Mouse (Mus musculus): ENCODE data around the gene Btnl2. TPM values are rescaled to one million over a fixed set of nuclear protein-coding genes. Genes with fewer than 3 reads are reported as not detected.

The Btnl2 gene
- polyA plus RNA-seq, 1 experiment from 2014 or later = not detected

DNA sequence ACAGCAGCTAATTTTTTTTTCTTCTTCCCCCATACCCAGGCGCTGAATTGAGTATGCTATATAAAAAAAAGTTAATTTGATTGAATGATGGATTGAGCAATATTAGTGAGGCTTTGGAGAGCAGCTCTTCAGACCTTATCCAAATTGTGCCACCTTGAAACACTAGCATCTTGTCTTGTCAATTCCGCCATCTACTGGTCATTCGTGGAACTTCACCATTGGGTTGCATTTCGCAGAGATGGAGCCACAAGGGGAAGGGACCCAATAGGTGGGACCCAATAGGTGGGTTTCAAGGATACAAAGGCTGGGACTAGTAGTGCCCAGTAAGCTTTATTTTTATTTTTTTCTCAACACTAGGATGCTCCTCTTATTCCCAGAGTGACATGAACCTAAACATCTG lies 5.2 kb upstream of the Btnl2 start:
- no peaks in the 10 kb centered on the region for H3K27me3 ChIP-seq
- no peaks in the 10 kb centered on the region for H3K36me3 ChIP-seq
- no peaks in the 10 kb centered on the region for H3K9me3 ChIP-seq
- no peak overlapping the region for H3K4me2 ChIP-seq (replicated peaks)
- WGBS = 3% methylated on average over 4 of the region's 4 CpGs
- H3K27ac ChIP-seq = no peak overlapping the region
- no peak overlapping the region for H3K4me3 ChIP-seq
- H3K9ac ChIP-seq = no peak overlapping the region
- no peaks in the 10 kb centered on the region for H3K4me1 ChIP-seq
- no peak for ATAC-seq (ENCODE audit: insufficient number of reproducible peaks, insufficient read depth, low FRiP score, low TSS enrichment)

DNA sequence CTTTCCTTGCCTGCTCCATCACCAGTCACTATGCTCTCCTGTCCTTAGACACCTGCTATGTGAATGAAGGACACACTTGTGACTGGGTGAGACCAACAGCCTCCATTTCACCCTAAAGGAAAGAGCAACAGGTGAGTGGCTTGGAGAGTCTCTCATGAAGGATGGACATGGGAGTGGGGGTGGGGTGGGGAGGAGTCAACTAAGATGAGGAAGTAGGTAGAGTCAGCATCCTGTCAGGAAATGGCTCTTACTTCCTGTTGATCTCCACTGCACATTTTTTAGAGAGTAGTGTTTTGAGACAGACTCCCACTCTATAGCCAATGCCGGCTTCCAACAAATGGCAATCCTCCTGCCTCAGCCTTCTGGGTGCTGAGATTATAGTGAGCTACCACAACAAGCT lies 318 bp downstream of the Btnl2 start:
- Histone ChIP-seq H3K4me2 (replicated peaks) (no peak overlapping the region), H3K4me1 (no peaks in the 10 kb centered on the region), H3K9ac (no peak overlapping the region), H3K27me3 (no peaks in the 10 kb centered on the region), H3K27ac (no peak overlapping the region), H3K36me3 (no peaks in the 10 kb centered on the region), H3K4me3 (no peak overlapping the region), H3K9me3 (no peaks in the 10 kb centered on the region)
- no peak for ATAC-seq (ENCODE audit: insufficient number of reproducible peaks, insufficient read depth, low FRiP score, low TSS enrichment)
- 88% methylated on average over 1 of the region's 1 CpGs for WGBS

DNA sequence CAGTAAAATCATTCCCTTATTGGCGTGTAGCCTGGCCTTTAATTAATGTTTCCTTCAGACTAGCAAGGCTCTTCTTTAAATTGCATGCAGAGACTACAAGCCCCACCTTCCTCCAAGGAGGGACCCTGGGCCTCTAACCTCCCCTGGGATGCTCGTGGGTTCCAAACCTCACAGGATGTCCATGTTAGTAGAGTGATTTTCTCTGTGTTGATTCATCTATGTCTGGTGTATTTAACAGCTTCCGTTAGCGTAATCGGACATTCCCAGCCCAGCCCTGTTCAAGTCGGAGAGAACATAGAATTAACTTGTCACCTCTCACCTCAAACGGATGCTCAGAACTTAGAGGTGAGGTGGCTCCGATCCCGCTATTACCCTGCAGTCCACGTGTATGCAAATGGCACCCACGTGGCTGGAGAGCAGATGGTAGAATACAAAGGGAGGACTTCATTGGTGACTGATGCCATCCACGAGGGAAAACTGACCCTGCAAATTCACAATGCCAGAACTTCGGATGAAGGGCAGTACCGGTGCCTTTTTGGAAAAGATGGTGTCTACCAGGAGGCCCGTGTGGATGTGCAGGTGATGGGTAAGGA lies 8.4 kb downstream of the Btnl2 start:
- H3K4me3 ChIP-seq = no peak overlapping the region
- H3K27me3 ChIP-seq = no peaks in the 10 kb centered on the region
- H3K27ac ChIP-seq = no peak overlapping the region
- no peaks in the 10 kb centered on the region for H3K36me3 ChIP-seq
- H3K4me2 ChIP-seq (replicated peaks) = no peak overlapping the region
- H3K9me3 ChIP-seq = no peaks in the 10 kb centered on the region
- WGBS = 85% methylated on average over 15 of the region's 15 CpGs
- H3K9ac ChIP-seq = no peak overlapping the region
- ATAC-seq (ENCODE audit: insufficient number of reproducible peaks, insufficient read depth, low FRiP score, low TSS enrichment) = no peak
- no peaks in the 10 kb centered on the region for H3K4me1 ChIP-seq

DNA sequence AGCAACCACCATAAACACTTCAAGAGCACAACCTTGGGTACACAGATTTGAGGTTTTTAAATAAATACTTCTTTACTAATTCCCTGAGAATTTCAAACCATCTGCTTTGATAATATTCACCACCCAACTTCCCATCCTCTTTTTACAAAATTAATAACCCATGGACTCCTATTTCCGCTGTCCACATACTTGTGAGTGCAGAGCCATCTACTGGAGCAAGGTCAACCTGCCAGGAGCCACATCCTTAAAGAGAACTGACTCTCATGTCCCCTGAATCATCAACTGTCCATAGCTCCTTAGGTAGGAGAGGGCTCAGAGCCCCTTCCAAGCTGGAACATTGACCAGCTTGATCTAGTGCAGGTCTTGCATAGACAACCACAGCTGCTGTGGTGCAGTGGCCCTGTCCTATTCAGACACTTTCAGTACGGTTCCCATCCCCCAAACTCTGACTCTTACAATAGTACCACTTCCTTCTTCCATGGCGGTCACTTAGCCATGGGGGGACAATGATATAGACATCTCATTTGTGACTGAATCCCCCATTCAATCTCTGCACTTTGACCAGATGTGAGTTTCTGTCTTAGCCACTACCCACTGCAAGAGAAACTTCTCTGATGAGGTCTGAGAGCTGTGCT lies 9.2 kb downstream of the Btnl2 start:
- Histone ChIP-seq H3K27ac (no peak overlapping the region), H3K27me3 (no peaks in the 10 kb centered on the region), H3K36me3 (no peaks in the 10 kb centered on the region), H3K4me3 (no peak overlapping the region), H3K4me1 (no peaks in the 10 kb centered on the region), H3K9me3 (no peaks in the 10 kb centered on the region), H3K4me2 (replicated peaks) (no peak overlapping the region), H3K9ac (no peak overlapping the region)
- ATAC-seq (ENCODE audit: insufficient number of reproducible peaks, insufficient read depth, low FRiP score, low TSS enrichment) = no peak
- WGBS = 89% methylated on average over 3 of the region's 3 CpGs

DNA sequence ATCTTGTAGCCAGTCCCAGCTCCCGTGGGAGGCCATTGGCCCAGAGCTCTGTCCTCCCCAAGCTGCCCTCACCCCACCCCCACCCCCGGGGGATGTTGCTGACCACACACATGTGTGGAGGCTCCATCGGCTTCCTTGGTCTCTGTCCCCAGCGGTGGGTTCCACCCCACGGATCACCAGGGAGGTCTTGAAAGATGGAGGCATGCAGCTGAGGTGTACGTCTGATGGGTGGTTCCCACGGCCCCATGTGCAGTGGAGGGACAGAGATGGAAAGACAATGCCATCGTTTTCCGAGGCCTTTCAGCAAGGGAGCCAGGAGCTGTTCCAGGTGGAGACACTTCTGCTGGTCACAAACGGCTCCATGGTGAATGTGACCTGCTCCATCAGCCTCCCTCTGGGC lies 10.4 kb downstream of the Btnl2 start:
- 71% methylated on average over 10 of the region's 10 CpGs for WGBS
- H3K4me2 ChIP-seq (replicated peaks) = no peak overlapping the region
- no peaks in the 10 kb centered on the region for H3K9me3 ChIP-seq
- no peaks in the 10 kb centered on the region for H3K4me1 ChIP-seq
- no peaks in the 10 kb centered on the region for H3K27me3 ChIP-seq
- H3K27ac ChIP-seq = no peak overlapping the region
- H3K36me3 ChIP-seq = no peaks in the 10 kb centered on the region
- H3K9ac ChIP-seq = no peak overlapping the region
- no peak for ATAC-seq (ENCODE audit: insufficient number of reproducible peaks, insufficient read depth, low FRiP score, low TSS enrichment)
- no peak overlapping the region for H3K4me3 ChIP-seq

DNA sequence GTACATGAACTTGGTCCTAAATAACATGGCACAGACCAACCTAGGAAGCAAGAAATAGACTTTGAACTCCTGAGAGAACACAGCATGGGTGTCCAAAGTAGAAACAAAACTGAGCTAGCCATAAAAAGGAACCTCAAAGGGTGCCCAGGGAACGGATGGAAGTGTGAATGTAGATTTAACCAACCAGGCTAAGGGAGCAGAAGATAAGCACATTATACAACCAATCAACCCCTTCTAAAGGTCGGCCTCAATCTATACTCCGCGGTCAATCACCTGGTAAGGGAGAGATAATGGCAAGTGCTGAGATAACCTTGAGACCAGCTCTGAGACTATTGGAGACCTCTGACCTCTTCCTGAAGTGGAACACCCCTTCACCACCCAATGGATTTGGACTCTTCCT lies 15.9 kb downstream of the Btnl2 start:
- H3K9ac ChIP-seq = no peak overlapping the region
- H3K4me2 ChIP-seq (replicated peaks) = no peak overlapping the region
- H3K4me1 ChIP-seq = no peaks in the 10 kb centered on the region
- no peak overlapping the region for H3K27ac ChIP-seq
- WGBS = 84% methylated on average over 4 of the region's 4 CpGs
- H3K27me3 ChIP-seq = no peaks in the 10 kb centered on the region
- no peaks in the 10 kb centered on the region for H3K36me3 ChIP-seq
- ATAC-seq (ENCODE audit: insufficient number of reproducible peaks, insufficient read depth, low FRiP score, low TSS enrichment) = no peak
- no peak overlapping the region for H3K4me3 ChIP-seq
- no peaks in the 10 kb centered on the region for H3K9me3 ChIP-seq

DNA sequence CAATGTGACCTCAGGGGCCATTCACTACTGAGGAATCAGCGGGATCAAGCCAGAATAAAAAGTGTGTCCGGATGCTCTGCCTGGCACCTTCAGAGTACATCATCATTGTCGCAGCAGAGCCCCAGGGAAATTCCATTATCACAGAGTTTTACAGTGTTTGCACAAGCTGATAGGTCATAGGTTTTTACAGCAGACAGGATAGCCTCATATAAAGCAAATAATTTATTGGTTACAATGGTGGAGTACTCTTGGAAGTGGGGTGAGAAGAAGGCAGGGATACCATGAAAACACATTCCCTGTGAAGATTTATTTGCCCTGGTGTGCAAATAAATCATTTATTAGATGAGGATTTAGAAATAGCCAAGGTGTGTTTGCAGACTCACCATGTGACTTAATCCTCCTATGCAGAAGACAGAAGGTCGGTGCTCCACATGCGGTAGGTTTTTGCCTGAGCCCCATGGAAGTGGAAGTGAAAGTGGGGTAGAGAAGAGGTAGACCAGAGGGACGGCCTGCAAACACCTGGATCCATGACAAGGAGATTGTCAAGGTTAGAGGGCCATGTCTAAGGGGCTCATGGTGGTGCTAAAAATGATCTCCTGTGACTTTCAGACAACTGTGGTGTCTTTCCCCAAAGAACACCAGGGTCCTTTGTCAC lies 18.6 kb downstream of the Btnl2 start:
- no peak overlapping the region for H3K27ac ChIP-seq
- H3K27me3 ChIP-seq = no peaks in the 10 kb centered on the region
- 84% methylated on average over 6 of the region's 6 CpGs for WGBS
- no peak for ATAC-seq (ENCODE audit: insufficient number of reproducible peaks, insufficient read depth, low FRiP score, low TSS enrichment)
- no peak overlapping the region for H3K4me2 ChIP-seq (replicated peaks)
- no peak overlapping the region for H3K4me3 ChIP-seq
- no peaks in the 10 kb centered on the region for H3K9me3 ChIP-seq
- no peaks in the 10 kb centered on the region for H3K36me3 ChIP-seq
- no peaks in the 10 kb centered on the region for H3K4me1 ChIP-seq
- H3K9ac ChIP-seq = no peak overlapping the region

DNA sequence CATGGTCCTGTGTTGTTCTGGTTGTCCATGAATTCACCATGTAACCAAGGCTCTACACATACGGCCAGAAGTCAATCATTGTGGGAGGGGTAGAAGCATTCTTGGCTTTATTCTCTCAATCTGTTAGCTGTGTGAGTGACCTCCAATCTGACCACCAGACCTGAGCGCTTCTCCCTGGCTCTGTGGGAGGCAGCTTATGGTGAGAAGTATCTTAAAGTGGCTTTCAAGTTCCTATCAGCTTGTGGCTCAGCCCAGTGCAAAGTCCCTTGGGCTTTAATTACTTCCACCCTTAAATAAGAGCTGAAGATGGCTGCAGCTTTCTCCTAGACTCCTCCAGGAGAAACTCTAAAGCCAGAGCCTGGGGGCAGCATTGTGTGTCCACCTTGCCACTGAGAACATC lies 22.2 kb downstream of the Btnl2 start, which contains the start of gene Btnl1:
Btnl1 (plus strand) TSS at position 286 of the 400 bp plus-strand sequence.
- H3K4me3 ChIP-seq = no peak within 1 kb of the TSS
- no peak within 1 kb of the TSS for H3K9ac ChIP-seq
- no peak within 1 kb of the TSS for H3K4me2 ChIP-seq (replicated peaks)
- no peak for ATAC-seq (ENCODE audit: insufficient number of reproducible peaks, insufficient read depth, low FRiP score, low TSS enrichment)
- H3K27me3 ChIP-seq = no peaks in the 10 kb centered on the region
- no peaks in the 10 kb centered on the region for H3K4me1 ChIP-seq
- 77% methylated on average over 2 of the region's 2 CpGs for WGBS
- H3K9me3 ChIP-seq = no peaks in the 10 kb centered on the region
- H3K36me3 ChIP-seq = no peaks in the 10 kb centered on the region
- H3K27ac ChIP-seq = no peak within 1 kb of the TSS

DNA sequence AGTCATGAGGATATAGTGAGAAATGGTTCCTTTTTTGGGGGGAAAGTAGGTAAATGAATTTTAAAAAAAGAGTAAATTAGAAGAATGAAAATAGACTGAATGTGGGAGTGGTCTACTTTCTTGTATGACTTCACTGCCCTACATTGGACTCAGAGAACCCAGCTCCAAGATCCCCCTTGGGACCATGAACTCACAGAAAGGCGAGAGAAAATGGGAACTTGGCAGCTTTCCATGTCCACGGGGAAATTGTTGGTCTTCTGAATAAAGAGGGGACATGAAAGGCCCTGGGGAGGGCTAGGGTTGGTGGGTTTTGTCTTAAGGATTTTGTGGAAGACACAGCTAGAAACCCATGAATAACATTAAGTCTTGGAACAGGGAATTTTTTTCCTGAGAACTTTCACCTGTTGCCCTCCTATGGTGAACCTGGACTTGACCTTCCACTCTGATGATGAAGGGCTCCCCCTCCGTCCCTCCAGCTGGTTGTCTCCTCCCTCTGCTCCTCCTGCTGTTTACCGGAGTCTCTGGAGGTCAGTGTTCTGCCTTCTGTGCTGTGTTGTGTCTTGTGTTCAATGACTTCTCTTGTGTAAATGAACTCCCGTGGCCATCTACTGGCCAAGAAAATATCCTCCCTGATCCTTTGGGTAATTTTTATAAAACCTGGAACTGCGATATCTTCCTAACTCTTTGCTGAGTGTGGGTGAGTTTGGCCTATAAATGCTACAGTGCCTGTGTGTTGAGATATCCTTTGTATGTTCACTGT lies 23.0 kb downstream of the Btnl2 start:
- no peak for ATAC-seq (ENCODE audit: insufficient number of reproducible peaks, insufficient read depth, low FRiP score, low TSS enrichment)
- Histone ChIP-seq H3K27ac (no peak overlapping the region), H3K36me3 (no peaks in the 10 kb centered on the region), H3K9me3 (no peaks in the 10 kb centered on the region), H3K4me1 (no peaks in the 10 kb centered on the region), H3K27me3 (no peaks in the 10 kb centered on the region), H3K4me3 (no peak overlapping the region), H3K4me2 (replicated peaks) (no peak overlapping the region), H3K9ac (no peak overlapping the region)
- WGBS = 65% methylated on average over 6 of the region's 6 CpGs

DNA sequence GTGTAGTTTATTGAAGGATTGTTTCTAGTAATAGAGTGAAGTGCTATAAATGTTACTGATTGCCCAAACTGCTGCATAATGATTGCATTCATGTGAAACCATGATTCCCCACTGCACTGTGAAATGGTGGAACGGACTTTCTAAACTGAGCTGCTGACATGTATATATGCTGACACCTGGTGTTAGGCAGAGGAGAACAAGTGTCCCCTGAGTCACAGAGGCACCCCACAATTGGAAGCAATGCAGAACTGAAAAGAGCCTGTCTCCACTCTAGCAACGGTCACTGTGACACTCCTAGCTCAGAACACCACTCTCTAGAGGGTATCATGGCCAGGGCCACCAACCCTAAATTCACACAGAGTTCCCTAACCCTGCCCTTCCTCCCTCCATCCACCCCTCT lies 24.1 kb downstream of the Btnl2 start:
- Histone ChIP-seq H3K27ac (no peak overlapping the region), H3K4me1 (no peaks in the 10 kb centered on the region), H3K9me3 (no peaks in the 10 kb centered on the region), H3K27me3 (no peaks in the 10 kb centered on the region), H3K9ac (no peak overlapping the region), H3K4me3 (no peak overlapping the region), H3K36me3 (no peaks in the 10 kb centered on the region), H3K4me2 (replicated peaks) (no peak overlapping the region)
- 83% methylated on average over 2 of the region's 2 CpGs for WGBS
- no peak for ATAC-seq (ENCODE audit: insufficient number of reproducible peaks, insufficient read depth, low FRiP score, low TSS enrichment)

DNA sequence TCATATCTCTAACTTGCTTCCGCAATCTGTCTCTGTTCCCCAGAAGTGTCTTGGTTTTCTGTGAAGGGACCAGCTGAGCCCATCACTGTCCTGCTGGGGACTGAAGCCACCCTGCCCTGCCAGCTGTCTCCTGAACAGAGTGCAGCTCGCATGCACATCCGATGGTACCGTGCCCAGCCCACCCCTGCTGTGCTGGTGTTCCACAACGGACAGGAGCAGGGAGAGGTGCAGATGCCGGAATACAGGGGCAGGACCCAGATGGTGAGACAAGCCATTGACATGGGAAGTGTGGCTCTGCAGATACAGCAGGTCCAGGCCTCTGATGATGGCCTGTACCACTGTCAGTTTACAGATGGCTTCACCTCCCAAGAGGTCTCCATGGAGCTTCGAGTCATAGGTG lies 24.8 kb downstream of the Btnl2 start:
- Histone ChIP-seq H3K27me3 (no peaks in the 10 kb centered on the region), H3K4me1 (no peaks in the 10 kb centered on the region), H3K9me3 (no peaks in the 10 kb centered on the region), H3K9ac (no peak overlapping the region), H3K36me3 (no peaks in the 10 kb centered on the region), H3K4me3 (no peak overlapping the region), H3K27ac (no peak overlapping the region), H3K4me2 (replicated peaks) (no peak overlapping the region)
- no peak for ATAC-seq (ENCODE audit: insufficient number of reproducible peaks, insufficient read depth, low FRiP score, low TSS enrichment)
- WGBS = 82% methylated on average over 7 of the region's 7 CpGs

DNA sequence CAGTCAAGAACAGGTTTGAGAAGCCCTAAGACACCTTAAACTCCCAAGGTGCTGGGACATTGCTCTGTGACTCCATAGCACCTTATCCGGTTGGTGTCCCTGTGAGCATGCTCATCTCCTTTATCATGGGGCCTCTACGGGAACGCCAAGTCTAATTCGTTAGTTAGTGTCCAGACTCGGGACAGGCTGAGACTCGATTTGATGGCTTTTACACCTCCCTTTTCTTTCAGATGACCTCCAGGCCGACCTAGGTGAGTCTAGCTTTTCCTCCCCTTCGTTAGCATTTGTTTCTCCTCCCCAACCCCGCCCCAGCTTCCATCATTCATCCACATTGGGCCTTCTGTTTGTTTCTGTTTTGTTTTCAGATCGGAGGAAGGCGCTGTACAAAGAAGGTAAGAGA lies 27.3 kb downstream of the Btnl2 start:
- ATAC-seq (ENCODE audit: insufficient number of reproducible peaks, insufficient read depth, low FRiP score, low TSS enrichment) = no peak
- Histone ChIP-seq H3K9me3 (no peaks in the 10 kb centered on the region), H3K27me3 (no peaks in the 10 kb centered on the region)

More for the DNA sequence above, 27.3 kb downstream of the Btnl2 start:
- Histone ChIP-seq H3K4me2 (replicated peaks) (no peak overlapping the region), H3K4me3 (no peak overlapping the region), H3K36me3 (no peaks in the 10 kb centered on the region), H3K27ac (no peak overlapping the region), H3K9ac (no peak overlapping the region), H3K4me1 (no peaks in the 10 kb centered on the region)
- 73% methylated on average over 11 of the region's 11 CpGs for WGBS
